Mouse (Mus musculus): ENCODE results near the gene Zscan4-ps1. TPM values are rescaled to one million over a fixed set of nuclear protein-coding genes. Genes with fewer than 3 reads are reported as not detected.
"Not testable (repeated sequence)": the region's sequence is repeated elsewhere in the genome, so short reads cannot be mapped to it uniquely, and the experiment has no call there.

Zscan4-ps1 gene
- not detected for total RNA-seq (2021)
- long read RNA-seq = 0 reads

DNA sequence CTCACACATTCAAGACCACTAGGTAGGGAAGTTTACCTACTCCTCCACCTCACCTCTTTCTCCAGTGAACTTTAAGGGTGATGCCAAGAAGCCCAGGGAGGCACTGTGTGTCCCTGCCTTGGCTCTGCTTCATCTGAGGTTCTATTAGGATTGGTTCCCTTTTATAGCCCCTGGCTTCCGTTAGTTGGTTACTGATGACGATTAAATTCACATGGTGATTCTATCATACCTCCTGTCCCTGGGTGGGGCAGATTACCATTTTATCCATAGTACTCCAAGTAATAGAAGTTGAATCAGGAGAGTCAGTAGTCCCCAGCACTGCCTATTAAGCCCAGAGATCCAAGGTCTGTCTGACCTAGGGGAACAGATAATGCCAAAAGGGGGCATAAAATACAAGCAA lies at the start of gene Zscan4-ps1:
Zscan4-ps1 (minus strand) TSS at position 101 of the 400 bp plus-strand sequence.
- not testable (repeated sequence) for DNase-seq (ENCODE audit: low spot score in 2 of 2)

Other genes starting within 250 kb of the Zscan4-ps1 start
- not detected for gene Zscan4b, start 164.6 kb downstream of the Zscan4-ps1 start, total RNA-seq (2021)
- not detected for gene Zscan4c, start 63.9 kb downstream of the Zscan4-ps1 start, total RNA-seq (2021)
- gene Zscan4d, start 96.5 kb upstream of the Zscan4-ps1 start, total RNA-seq (2021) = not detected
- not detected for gene Zscan4e, start 241.0 kb upstream of the Zscan4-ps1 start, total RNA-seq (2021)